Mouse (Mus musculus) myocyte (in vitro differentiated cells): ENCODE measurements around the gene Zcchc18.

ENCODE experiments used
- CEBPB ChIP-seq: IDR thresholded peaks from 2 replicates; pipeline ENCODE4 v1.6.1; 2011; ENCODE audit warnings: mild to moderate bottlenecking, moderate library complexity; ENCODE audit not compliant: poor library complexity, insufficient read depth, severe bottlenecking
- E2F4 ChIP-seq: IDR thresholded peaks from one replicate; pipeline ENCODE4 v1.6.1; 2011; ENCODE audit warnings: mild to moderate bottlenecking, control low read depth, moderate library complexity; ENCODE audit not compliant: insufficient read depth
- MAX ChIP-seq: IDR thresholded peaks from one replicate; pipeline ENCODE4 v1.6.1; 2011; ENCODE audit warnings: low read depth, mild to moderate bottlenecking, control low read depth
- MYOG ChIP-seq, 3 experiments: IDR thresholded peaks; one replicate each; pipeline ENCODE4 v1.6.1; 2011; ENCODE audit warnings: control low read depth in 2 of 3, low read depth in 2 of 3, mild to moderate bottlenecking in 2 of 3; ENCODE audit not compliant: insufficient read length in 2 of 3, control insufficient read depth in 1 of 3, insufficient read depth in 1 of 3
- POLR2A ChIP-seq: IDR thresholded peaks from one replicate; pipeline ENCODE4 v1.6.1; 2011; ENCODE audit warnings: low read depth, mild to moderate bottlenecking, control low read depth, moderate library complexity; ENCODE audit not compliant: insufficient read length
- POLR2AphosphoS2 ChIP-seq: IDR thresholded peaks from one replicate; pipeline ENCODE4 v1.6.1; 2011; ENCODE audit warnings: low read depth, control low read depth; ENCODE audit not compliant: insufficient read length
- SRF ChIP-seq: IDR thresholded peaks from one replicate; pipeline ENCODE4 v1.6.1; 2011; ENCODE audit warnings: low read depth; ENCODE audit not compliant: control insufficient read depth, insufficient read length
- TCF12 ChIP-seq: IDR thresholded peaks from one replicate; pipeline ENCODE4 v1.6.1; 2011; ENCODE audit warnings: mild to moderate bottlenecking, control low read depth; ENCODE audit not compliant: poor library complexity, insufficient read depth, severe bottlenecking
- TCF3 ChIP-seq: IDR thresholded peaks from one replicate; pipeline ENCODE4 v1.6.1; 2011; ENCODE audit warnings: low read depth, control low read depth; ENCODE audit not compliant: insufficient read length
- USF1 ChIP-seq: IDR thresholded peaks from one replicate; pipeline ENCODE4 v1.6.1; 2011; ENCODE audit warnings: low read depth, mild to moderate bottlenecking, control low read depth, moderate library complexity

DNA sequence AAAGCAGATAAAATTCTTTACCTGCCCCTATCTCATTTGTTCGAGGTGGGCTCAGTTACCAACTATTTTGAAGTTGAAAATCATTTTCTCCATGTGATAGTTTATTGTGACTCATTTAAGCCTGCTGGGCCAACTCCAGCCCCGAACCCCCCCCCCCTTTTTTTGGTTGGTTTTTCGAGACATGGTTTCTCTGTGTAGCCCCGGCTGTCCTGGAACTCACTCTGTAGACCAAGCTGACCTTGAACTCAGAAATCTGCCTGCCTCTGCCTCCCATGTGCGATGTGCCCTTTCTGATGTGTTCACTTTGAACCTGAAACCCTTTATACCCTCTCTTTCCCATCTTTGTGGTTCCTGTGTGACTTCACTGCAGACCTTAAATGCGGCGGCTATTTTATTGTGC, 45.5 kb downstream of the Zcchc18 start:
- TF ChIP-seq POLR2A = no peak
- no peak for TF ChIP-seq USF1
- no peak for TF ChIP-seq POLR2AphosphoS2
- no peak for TF ChIP-seq MAX
- TF ChIP-seq E2F4 = no peak
- TF ChIP-seq TCF12 = no peak
- TF ChIP-seq TCF3 = no peak
- TF ChIP-seq MYOG (IDR thresholded peaks at IDR 0.05; ENCODE audit: control insufficient read depth in 1 of 3, insufficient read depth in 1 of 3, insufficient read length in 2 of 3, low read depth in 2 of 3) = no peak
- TF ChIP-seq CEBPB = no peak
- no peak for TF ChIP-seq SRF
